Mouse (Mus musculus) ES-Bruce4 (cell line): ENCODE measurements around the gene Lrrc3c.

Experiments used
- CTCF ChIP-seq: IDR thresholded peaks from one replicate; pipeline ENCODE4 v1.8.1; 2011; ENCODE audit warnings: low read depth, low read length
- POLR2A ChIP-seq: IDR thresholded peaks from one replicate; pipeline ENCODE4 v1.8.1; 2011; ENCODE audit warnings: low read length; ENCODE audit not compliant: insufficient read depth

DNA sequence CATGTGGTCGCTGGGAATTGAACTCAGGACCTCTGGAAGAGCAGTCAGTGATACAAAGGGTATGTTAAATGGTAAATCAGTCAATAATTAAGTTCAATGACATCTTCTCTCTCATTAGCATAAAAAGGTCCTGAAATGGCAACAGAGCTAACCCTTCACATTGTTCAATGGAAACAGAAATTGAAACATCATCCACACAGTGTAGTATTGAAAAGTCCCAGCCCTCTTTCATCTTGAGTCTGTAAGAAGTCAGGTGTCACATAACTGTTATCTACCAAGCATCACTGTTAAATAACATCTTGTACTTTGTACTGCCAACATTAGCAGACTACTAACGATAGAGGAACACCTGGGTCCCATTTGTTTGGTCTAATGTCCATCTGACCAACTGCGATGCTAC lies 35.1 kb upstream of the Lrrc3c start:
- no peak for TF ChIP-seq CTCF
- TF ChIP-seq POLR2A: no peak
